Mouse (Mus musculus) cerebellum, adult 18-20 months (tissue): ENCODE data around the gene Pnmal2.
A peak's percentile ranks its signal among the peaks of the same experiment; 100 is the strongest.
"Not testable (repeated sequence)": the region's sequence is repeated elsewhere in the genome, so short reads cannot be mapped to it uniquely, and the experiment has no call there.

Experiments used
- DNase-seq, 2 experiments: peaks; one replicate each; pipeline ENCODE4 v3.0.0; 2021

The Pnmal2 gene

GRCm38 (mm10) chr7:16946441-16947348, 2.2 kb downstream of the Pnmal2 start:
- DNase-seq = peak; percentile 75 to 82

DNA sequence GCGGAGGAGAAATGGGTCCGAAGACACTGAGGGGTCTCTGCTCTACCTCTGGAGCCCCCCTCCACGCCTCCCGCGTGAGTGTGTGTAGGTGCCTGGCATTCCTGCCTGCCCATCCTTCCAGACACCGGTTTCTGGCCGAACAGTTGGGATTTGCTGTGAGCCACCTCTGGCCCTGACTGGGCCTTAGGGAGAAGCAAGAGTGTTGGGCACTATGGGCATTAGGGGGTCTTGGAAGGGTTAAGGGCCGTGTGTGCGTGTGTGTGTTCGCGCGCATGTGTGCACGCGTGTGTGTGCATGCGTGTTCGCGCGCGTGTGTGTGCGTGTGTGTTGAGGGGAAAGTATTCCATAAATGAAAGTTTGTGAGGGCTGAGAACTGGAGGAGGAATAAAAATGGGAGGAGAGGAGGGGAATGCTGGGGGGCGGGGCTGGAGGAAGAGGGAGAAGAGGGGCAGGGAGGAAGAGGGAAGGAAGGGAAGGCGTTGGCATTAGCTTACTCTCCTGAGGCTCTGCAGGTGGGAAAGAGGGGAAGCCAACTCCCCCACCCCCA, 2.9 kb downstream of the Pnmal2 start:
- peak; percentile 59 to 60 for DNase-seq

DNA sequence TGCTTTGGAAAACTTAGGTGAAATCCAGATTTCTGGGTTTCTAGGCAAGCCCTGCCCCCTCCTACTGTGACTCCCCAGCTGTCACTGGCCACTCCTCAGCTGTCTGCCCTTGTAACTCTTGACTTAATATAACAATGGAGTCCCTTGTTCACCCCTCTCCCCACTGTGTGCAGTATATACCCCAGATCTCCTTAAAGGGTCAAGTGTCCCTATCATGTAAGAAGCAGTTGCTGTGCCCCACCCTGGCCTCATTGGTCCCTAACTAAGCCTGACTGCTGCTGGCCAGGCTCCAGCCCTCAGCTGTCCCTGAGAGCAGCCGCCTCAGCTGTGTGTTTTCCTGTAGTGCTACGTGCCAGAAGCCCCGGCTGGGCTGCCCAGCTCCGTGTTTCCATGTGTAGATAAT, 3.5 kb downstream of the Pnmal2 start:
- DNase-seq = peak; percentile 51 to 60

- DNase-seq = peak; percentile 32 to 45
These were observed 4.5 kb downstream of the Pnmal2 start for GRCm38 (mm10) chr7:16948923-16949458.

DNA sequence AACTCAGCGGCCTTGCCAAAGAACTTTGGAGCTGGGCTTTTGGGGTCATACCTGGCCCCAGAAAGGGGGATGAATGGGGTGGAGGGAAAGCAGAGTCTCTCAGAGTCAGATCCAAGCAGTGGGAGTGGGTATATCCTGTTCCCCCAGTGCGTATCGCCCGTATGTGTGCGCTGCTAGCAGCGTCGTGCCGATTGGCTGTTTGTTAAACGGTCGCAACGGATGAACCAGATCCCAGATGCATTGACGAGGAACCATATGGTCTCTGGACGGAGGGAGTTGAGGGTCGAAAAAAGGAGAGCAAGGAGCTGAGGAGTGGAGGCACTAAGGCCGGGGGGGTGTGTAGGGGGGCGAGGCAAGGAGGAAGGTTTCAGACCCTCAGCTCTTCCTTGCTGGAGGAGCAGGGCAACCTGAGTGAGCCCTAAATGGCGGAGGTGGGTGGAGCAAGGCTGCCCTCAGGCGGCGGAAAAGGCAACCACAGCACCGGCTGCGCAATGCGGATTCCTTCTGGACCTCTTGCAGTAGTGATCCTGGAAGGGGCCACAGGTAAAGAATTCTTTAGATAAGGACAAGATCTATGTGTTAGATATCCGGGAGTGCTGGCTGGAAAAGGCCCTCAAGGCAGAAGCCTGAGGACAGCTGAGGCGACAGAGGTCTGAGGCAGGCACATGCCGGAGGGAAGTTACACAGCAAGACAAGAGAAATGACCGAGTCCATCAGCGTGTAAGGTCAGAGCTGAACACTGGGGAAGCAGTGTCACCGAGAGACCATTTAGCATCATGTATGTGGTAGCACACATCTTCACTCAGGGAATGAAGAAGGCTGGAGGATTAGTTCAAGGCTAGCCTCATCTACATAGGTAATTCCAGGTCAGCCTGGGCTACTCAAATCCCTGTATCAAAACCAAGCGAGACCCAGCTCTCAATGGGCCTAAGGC, 5.7 kb downstream of the Pnmal2 start:
- DNase-seq = peak; percentile 86 to 90

DNA sequence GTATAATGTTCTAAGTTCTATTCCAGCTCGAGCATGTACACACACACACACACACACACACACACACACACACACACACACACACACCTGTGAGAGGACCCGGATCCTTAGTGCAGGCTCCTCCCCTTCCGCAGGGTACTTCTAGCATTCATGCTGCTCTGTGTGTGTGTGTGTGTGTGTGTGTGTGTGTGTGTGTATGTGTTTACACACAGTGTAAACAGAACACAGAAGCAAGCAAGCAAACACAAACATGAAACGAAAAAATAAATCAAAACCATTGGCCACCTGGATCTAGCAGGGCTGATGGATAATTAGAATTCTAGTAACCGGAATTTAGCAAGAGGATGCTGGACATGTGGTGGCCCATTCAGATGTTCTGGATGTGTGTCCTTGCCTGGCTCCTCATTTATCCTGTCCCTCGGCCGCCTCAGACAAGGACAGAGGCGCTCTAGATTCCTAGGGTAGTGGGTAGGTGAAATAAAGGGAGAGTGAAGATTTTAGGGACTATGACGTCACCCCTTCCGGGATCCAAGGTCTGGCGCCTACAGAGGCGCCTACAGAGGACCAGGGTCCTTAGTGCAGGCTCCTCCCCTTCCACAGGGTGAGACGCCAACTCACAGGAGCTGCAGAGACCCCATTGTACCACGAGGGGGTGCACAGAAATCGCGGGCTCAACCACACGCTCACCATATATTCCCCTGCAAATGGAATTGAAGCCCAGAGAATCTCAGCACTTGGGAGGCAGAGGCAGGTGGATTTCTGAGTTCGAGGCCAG, 6.6 kb downstream of the Pnmal2 start:
- DNase-seq = peak; percentile 81 to 82

DNA sequence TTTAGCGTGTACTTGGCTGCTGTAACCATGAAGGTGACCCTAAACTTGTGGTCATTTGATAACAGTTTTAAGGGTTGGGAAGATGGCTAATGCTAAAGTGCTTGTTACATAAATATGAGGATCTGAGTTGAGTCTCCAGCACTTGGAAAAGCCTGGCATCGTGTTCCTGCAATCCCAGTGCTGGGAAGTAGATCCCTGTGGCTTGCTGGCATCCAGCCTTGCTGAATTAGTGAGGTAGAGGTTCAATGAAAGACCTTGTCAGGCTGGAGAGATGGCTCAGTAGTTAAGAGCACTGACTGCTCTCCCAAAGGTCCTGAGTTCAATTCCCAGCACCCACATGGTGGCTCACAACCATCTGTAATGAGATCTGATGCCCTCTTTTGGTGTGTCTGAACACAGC, 9.3 kb downstream of the Pnmal2 start:
- not testable (repeated sequence) for DNase-seq

GRCm38 (mm10) chr7:16955712-16956111, 11.2 kb downstream of the Pnmal2 start:
- no peak for DNase-seq

DNA sequence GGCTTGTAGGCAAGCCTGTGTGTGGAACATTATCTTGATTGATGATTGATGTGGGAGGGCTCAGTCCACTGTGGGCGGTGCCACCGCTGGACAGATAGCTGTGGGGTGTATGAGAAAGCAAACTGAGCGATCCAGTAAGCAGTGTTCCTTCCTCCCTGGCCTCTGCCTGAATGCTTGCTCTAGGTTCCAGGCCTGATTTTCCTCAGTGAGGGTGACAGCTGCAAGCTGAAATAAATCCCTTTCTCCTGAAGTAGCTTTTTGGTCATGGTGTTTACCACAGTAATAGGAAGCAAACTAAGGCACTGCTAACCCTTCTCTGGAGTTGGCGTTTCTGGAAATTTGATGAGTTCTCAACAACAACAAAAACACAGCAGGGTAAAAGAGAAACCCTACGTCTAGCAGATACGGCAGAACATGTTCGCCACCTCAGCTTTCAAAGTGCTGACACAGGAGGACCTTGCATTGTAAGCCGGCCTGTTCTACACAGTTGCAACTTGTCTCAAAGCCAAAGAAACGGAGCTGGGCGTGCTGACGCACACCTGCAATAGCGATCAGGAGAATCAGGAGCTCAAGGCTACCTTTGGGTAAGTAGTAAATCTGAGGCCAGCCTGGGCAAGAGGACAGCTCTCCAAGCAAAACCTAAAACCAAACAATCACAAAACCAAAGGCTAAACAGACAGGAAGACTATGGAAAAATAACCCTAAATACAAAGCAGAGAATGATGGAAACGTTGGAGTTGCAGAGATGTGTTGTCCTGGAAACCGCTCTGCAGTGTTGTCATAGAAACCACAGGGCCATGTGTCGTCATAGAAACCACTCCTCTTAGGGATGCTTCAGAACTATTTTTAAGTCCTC, 12.2 kb downstream of the Pnmal2 start:
- DNase-seq = no peak

GRCm38 (mm10) chr7:16959539-16960187, 15.2 kb downstream of the Pnmal2 start, which contains the start of gene Pnmal1:
TSS of gene Pnmal1 (plus strand) at chr7:16959679.
- peak; percentile 86 to 93 for DNase-seq

GRCm38 (mm10) chr7:16961678-16962077, 17.2 kb downstream of the Pnmal2 start:
- no peak for DNase-seq

DNA sequence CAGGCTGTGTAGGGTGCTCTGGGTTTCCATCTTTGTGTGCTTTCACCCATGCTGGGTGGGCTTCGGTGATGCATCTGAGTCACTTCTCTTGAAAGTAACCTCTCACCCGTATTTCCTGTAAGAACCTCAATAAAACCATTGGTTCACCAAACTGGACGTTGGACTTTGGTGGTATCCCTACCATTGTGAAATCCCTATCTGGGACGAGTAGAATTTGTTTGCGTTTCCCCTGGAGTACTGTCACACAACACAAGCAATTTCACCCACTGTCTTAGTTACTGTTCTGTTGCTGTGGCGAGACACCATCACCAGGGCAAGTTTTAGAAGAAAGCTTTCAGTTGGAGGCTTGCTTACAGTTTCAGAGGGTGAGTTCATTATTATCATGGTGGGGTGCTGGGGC, 23.9 kb downstream of the Pnmal2 start:
- DNase-seq = no peak

DNA sequence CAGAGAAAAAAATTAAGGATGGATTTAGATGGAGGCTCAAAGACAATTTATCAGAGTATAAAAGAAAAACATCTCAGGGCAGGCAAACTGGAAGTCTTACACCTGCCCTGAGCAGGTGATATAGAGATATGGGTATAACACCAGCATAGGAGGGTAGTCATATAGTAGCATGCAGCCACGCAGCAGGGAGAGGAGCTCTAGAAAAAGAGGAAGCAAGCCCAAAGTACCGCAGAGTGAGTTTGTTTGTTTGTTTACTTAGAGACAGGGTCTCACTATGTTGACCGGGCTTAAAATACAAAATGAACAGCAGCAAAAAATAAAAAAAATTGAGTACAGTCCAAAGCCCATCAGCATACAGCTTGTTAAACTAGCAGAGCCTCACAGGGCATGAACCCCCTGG, 26.7 kb downstream of the Pnmal2 start:
- DNase-seq = no peak

DNA sequence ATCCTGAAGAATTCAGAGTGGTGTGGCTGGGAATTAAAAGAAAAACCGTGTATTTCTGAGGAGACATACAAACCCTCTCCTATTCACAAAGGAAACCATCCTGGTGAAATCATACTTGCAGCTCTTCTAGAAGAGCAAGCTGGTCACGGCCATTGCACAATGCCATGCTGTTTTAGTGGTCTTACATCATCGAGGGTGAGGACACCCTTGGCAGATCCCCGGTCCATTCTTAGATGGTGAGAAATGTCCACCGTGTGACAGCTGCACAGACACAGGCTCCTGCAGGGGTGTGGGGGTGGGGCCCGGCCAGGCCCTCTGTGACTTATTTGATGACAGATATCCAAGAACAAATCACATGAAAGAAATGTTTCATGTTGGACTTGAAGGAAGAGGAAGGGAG, 29.5 kb downstream of the Pnmal2 start:
- no peak for DNase-seq

DNA sequence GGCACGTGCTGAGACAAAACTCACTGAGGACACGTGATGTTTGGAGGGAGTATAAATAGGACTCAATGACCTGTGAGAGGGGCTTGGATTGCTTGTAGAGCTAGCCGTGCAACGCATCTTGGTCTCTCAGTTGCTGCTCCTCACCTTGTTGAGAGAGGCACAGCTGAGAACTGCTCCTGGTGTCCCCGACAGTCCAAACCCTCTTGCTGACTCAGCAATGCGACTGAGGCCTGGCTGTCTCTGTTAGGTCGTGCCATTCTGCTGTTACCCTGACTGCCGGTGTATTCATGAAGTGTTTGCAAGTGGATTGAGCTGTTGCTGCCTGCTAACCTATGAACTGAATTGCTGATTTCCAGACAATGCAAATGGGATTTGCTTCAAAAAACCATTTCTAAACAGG, 31.8 kb downstream of the Pnmal2 start:
- DNase-seq = no peak

- DNase-seq = no peak
These were observed 33.7 kb downstream of the Pnmal2 start for GRCm38 (mm10) chr7:16978173-16978572.

- DNase-seq = no peak
These were observed 34.1 kb downstream of the Pnmal2 start for GRCm38 (mm10) chr7:16978593-16978992.

DNA sequence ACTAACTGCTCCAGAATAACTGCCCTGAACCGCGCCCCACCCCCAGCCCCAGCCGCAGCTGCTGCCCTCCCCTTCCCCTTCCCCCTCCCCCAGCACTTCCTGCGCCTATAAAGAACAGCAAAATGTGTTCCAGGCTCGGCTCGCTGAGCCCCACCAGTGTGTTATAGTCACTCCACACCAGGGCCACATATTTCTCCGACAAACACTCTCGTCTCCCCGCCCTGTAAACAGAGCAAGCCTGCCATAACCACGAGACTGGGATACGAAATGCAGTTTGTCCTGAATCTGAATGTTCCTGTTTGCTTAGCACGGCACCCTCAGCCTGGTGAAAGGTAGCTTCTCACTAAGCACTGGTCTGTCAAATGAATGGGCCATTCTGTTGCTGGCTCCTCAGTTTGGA, 35.9 kb downstream of the Pnmal2 start:
- DNase-seq = peak; percentile 32 to 45

- DNase-seq = peak; percentile 90 to 92
These were observed 38.5 kb downstream of the Pnmal2 start, which contains the start of gene Gm42372 for GRCm38 (mm10) chr7:16982859-16983568. TSS of gene Gm42372 (plus strand) at chr7:16983086.
